Mouse (Mus musculus) CH12.LX (cell line): ENCODE data around the gene Dcaf15. TPM values are rescaled to one million over a fixed set of nuclear protein-coding genes. Genes with fewer than 3 reads are reported as not detected.
A peak's percentile ranks its signal among the peaks of the same experiment; 100 is the strongest.

ENCODE experiments used
- DNase-seq: peaks from one replicate; pipeline ENCODE4 v3.0.0-alpha.2; 2013; ENCODE audit errors: extremely low read depth
- H3K27ac ChIP-seq: 2 replicates; pipeline ENCODE4 v1.5.1; 2012; ENCODE audit warnings: low read depth, mild to moderate bottlenecking, control low read depth, moderate library complexity; ENCODE audit not compliant: insufficient read depth
- H3K27me3 ChIP-seq: replicated peaks from 2 replicates; pipeline ENCODE3; 2012; ENCODE audit warnings: inconsistent platforms
- H3K36me3 ChIP-seq, 2 experiments: replicated peaks in 1 of 2; 2 replicates each; pipeline versions ENCODE3 to v1.6.1; 2012; ENCODE audit warnings: inconsistent platforms in 1 of 2, low read length in 1 of 2, mild to moderate bottlenecking in 1 of 2, mixed read lengths in 1 of 2, moderate library complexity in 1 of 2; ENCODE audit not compliant: control insufficient read depth in 1 of 2, insufficient read depth in 1 of 2
- H3K4me1 ChIP-seq, 2 experiments: 2 replicates each; pipeline ENCODE4 v1.6.1; 2012; ENCODE audit warnings: inconsistent platforms in 1 of 2, moderate library complexity in 1 of 2; ENCODE audit not compliant: insufficient read depth in 2 of 2, control insufficient read depth in 1 of 2
- H3K4me2 ChIP-seq: 2 replicates; pipeline ENCODE4 v1.6.1; 2012; ENCODE audit warnings: low read depth, mild to moderate bottlenecking, control low read depth; ENCODE audit not compliant: poor library complexity, insufficient read depth, severe bottlenecking
- H3K4me3 ChIP-seq, 3 experiments: fragments of 150-350 bp in 1 of 3; sonication (generic) in 1 of 3; replicated peaks in 1 of 3; 2 replicates each; pipeline versions ENCODE3 to v1.5.1; 2011 to 2012; ENCODE audit warnings: low read depth in 2 of 3, low read length in 2 of 3, mild to moderate bottlenecking in 2 of 3, moderate library complexity in 2 of 3, control low read depth in 1 of 3, improper control_type of control experiment in 1 of 3, inconsistent platforms in 1 of 3, mixed read lengths in 1 of 3; ENCODE audit not compliant: poor library complexity in 1 of 3
- H3K79me2 ChIP-seq: replicated peaks from 2 replicates; pipeline ENCODE4 v1.6.1; 2012; ENCODE audit warnings: mild to moderate bottlenecking, moderate library complexity; ENCODE audit not compliant: control insufficient read depth, poor library complexity, insufficient read depth, severe bottlenecking; ENCODE audit errors: extremely low read depth
- H3K9ac ChIP-seq: 2 replicates; pipeline ENCODE4 v1.6.1; 2012; ENCODE audit warnings: low read depth, mild to moderate bottlenecking, control low read depth, moderate library complexity; ENCODE audit not compliant: insufficient read depth
- H3K9me3 ChIP-seq: replicated peaks from 2 replicates; pipeline ENCODE3; 2012; ENCODE audit warnings: low read length, inconsistent platforms, mixed read lengths
- CHD1 ChIP-seq: IDR thresholded peaks from 2 replicates; pipeline ENCODE4 v1.6.1; 2012; ENCODE audit warnings: low read depth, low read length, improper control_type of control experiment, inconsistent platforms
- CTCF ChIP-seq, 2 experiments: IDR thresholded peaks in 1 of 2; conservative IDR thresholded peaks in 1 of 2; 2 replicates each; pipeline ENCODE4 v1.5.1; 2011 to 2012; ENCODE audit warnings: low read depth in 2 of 2, low read length in 2 of 2, improper control_type of control experiment in 1 of 2, inconsistent platforms in 1 of 2, mild to moderate bottlenecking in 1 of 2, moderate library complexity in 1 of 2
- E2F4 ChIP-seq: IDR thresholded peaks from 2 replicates; pipeline ENCODE4 v1.6.1; 2011; ENCODE audit warnings: low read depth, low read length, improper control_type of control experiment; ENCODE audit not compliant: insufficient replicate concordance
- ETS1 ChIP-seq: conservative IDR thresholded peaks from 2 replicates; pipeline ENCODE4 v1.6.1; 2012; ENCODE audit warnings: low read depth, mild to moderate bottlenecking, inconsistent platforms, low read length, improper control_type of control experiment, moderate library complexity
- IRF4 ChIP-seq: IDR thresholded peaks from 2 replicates; pipeline ENCODE4 v1.6.1; 2014; ENCODE audit warnings: low read depth, mild to moderate bottlenecking, inconsistent platforms, low read length, improper control_type of control experiment
- MEF2A ChIP-seq: IDR thresholded peaks from 2 replicates; pipeline ENCODE4 v1.6.1; 2014; ENCODE audit warnings: low read depth, mild to moderate bottlenecking, inconsistent platforms, low read length, improper control_type of control experiment, borderline replicate concordance
- MXI1 ChIP-seq: IDR thresholded peaks from 2 replicates; pipeline ENCODE4 v1.6.1; 2011; ENCODE audit warnings: mild to moderate bottlenecking, low read depth, low read length, improper control_type of control experiment
- NRF1 ChIP-seq: IDR thresholded peaks from 2 replicates; pipeline ENCODE4 v1.6.1; 2014; ENCODE audit warnings: low read depth, mild to moderate bottlenecking, inconsistent platforms, low read length, improper control_type of control experiment, moderate library complexity
- POLR2A ChIP-seq: IDR thresholded peaks from 2 replicates; pipeline ENCODE4 v1.6.1; 2011; ENCODE audit warnings: low read depth, mild to moderate bottlenecking, improper control_type of control experiment, low read length
- RAD21 ChIP-seq: IDR thresholded peaks from 2 replicates; pipeline ENCODE4 v1.6.1; 2011; ENCODE audit warnings: low read depth, mild to moderate bottlenecking, low read length, improper control_type of control experiment, moderate library complexity
- SIN3A ChIP-seq: IDR thresholded peaks from 2 replicates; pipeline ENCODE4 v1.6.1; 2012; ENCODE audit warnings: low read length, improper control_type of control experiment, inconsistent platforms
- TCF12 ChIP-seq: IDR thresholded peaks from 2 replicates; pipeline ENCODE4 v1.6.1; 2014; ENCODE audit warnings: low read depth, mild to moderate bottlenecking, inconsistent platforms, low read length, improper control_type of control experiment
- USF1 ChIP-seq: IDR thresholded peaks from 2 replicates; pipeline ENCODE4 v1.6.1; 2014; ENCODE audit warnings: low read depth, mild to moderate bottlenecking, inconsistent platforms, low read length, improper control_type of control experiment
- ZKSCAN1 ChIP-seq: IDR thresholded peaks from 2 replicates; pipeline ENCODE4 v1.6.1; 2012; ENCODE audit warnings: low read depth, inconsistent platforms, low read length, improper control_type of control experiment, borderline replicate concordance
- ZMIZ1 ChIP-seq: IDR thresholded peaks from 2 replicates; pipeline ENCODE4 v1.6.1; 2012; ENCODE audit warnings: low read depth, mild to moderate bottlenecking, inconsistent platforms, low read length, improper control_type of control experiment
- ZNF384 ChIP-seq: IDR thresholded peaks from 2 replicates; pipeline ENCODE4 v1.6.1; 2012; ENCODE audit warnings: low read depth, low read length, improper control_type of control experiment, inconsistent platforms
- dilution Hi-C: fragments of 300-500 bp; cut with MboI; formaldehyde crosslinking; loops from 2 replicates; pipeline ENCODE4 v1.14.3; 2020; ENCODE audit warnings: low sequenced_read_pairs; ENCODE audit not compliant: extremely low pct_unique_long_range_greater_than_20kb, extremely low pct_ligation_motif_present
- in situ Hi-C: fragments of 300-500 bp; cut with MboI; formaldehyde crosslinking; loops from 3 replicates; pipeline ENCODE4 v1.14.3; 2019; ENCODE audit warnings: low sequenced_read_pairs, low pct_ligation_motif_present, low pct_unique_long_range_greater_than_20kb, mixed read lengths
- polyA plus RNA-seq: library from polyadenylated mRNA; unstranded; fragments of >175 nt; gene quantifications from 2 replicates; pipeline ENCODE4 v1.2.1, GENCODE M21; 2012; ENCODE audit warnings: low read depth; ENCODE audit not compliant: insufficient read length
- total RNA-seq, 2 experiments: library from RNA; depleted of rRNA; stranded (reverse); fragments of 300-350 nt in 1 of 2; fragments of >200 nt in 1 of 2; gene quantifications; 2 replicates each; pipeline ENCODE4 v1.2.3; 2012 to 2014

Gene Dcaf15
- total and polyA plus RNA-seq, 3 experiments: 39.3 to 50.7 (median 47.9) TPM

- H3K9me3 ChIP-seq: no peaks in the 10 kb centered on the region
- peaks cover 25 to 54% of the 10 kb centered on the region in 2 experiments for H3K4me1 ChIP-seq
- in situ Hi-C loops (no loop called here), dilution Hi-C loops (no loop called here)
- H3K4me3 ChIP-seq: peak overlapping the region; percentile 68 to 71 (median 70)
- H3K4me2 ChIP-seq: peak overlapping the region; percentile 37; the same call in 1 of the 2 replicates
- peak overlapping the region; percentile 47 for H3K27ac ChIP-seq
- no peaks in the 10 kb centered on the region for H3K27me3 ChIP-seq
- H3K36me3 ChIP-seq: peaks cover 0 to 3% of the 10 kb centered on the region in 2 experiments
- peak overlapping the region; percentile 93 for H3K9ac ChIP-seq
- peak; percentile 20; the same call in 1 of the 2 replicates for TF ChIP-seq SIN3A
- peak; percentile 45; the same call in 1 of the 2 replicates for TF ChIP-seq ZNF384
- TF ChIP-seq CTCF (conservative IDR thresholded peaks at IDR 0.05 in 1 of 2, IDR thresholded peaks at IDR 0.05 in 1 of 2; ENCODE audit: low read depth in 2 of 2, low read length in 2 of 2): no peak
- TF ChIP-seq ZMIZ1: no peak
- TF ChIP-seq MEF2A: no peak
- no peak for TF ChIP-seq E2F4
- TF ChIP-seq NRF1: no peak
- TF ChIP-seq CHD1: 0 out of 2 replicates have a peak, but pooled peaks have one; percentile 65
- TF ChIP-seq MXI1: no peak
- TF ChIP-seq ZKSCAN1: no peak
- TF ChIP-seq POLR2A: no peak
- TF ChIP-seq IRF4: no peak
- no peak for TF ChIP-seq TCF12
- no peak for TF ChIP-seq ETS1
- TF ChIP-seq, all 38 proteins: peak for 3
- no peak for DNase-seq
- peaks cover 10% of the 10 kb centered on the region; the same call in 1 of the 2 replicates for H3K79me2 ChIP-seq
Observed at GRCm38 (mm10) chr8:84065457-84066072, 39.0 kb downstream of the Dcaf15 start.

- peak within 1 kb of the TSS; percentile 37; the same call in 1 of the 2 replicates for H3K4me2 ChIP-seq
- no peak for DNase-seq
- peaks cover 20 to 49% of the 10 kb centered on the region in 2 experiments for H3K4me1 ChIP-seq
- H3K9ac ChIP-seq: peak within 1 kb of the TSS; percentile 93
- no peaks in the 10 kb centered on the region for H3K27me3 ChIP-seq
- no peaks in the 10 kb centered on the region for H3K36me3 ChIP-seq
- peak within 1 kb of the TSS; percentile 47 for H3K27ac ChIP-seq
- TF ChIP-seq RAD21: no peak
- no peak for TF ChIP-seq CTCF (conservative IDR thresholded peaks at IDR 0.05 in 1 of 2, IDR thresholded peaks at IDR 0.05 in 1 of 2; ENCODE audit: low read depth in 2 of 2, low read length in 2 of 2)
- TF ChIP-seq TCF12: no peak
- no peak for TF ChIP-seq ZNF384
- TF ChIP-seq USF1: no peak
- TF ChIP-seq NRF1: no peak
- dilution Hi-C loops: no loop called here
- H3K79me2 ChIP-seq: peaks cover 8% of the 10 kb centered on the region; the same call in 1 of the 2 replicates
- in situ Hi-C loops: no loop called here
- no peaks in the 10 kb centered on the region for H3K9me3 ChIP-seq
- H3K4me3 ChIP-seq: peak within 1 kb of the TSS; percentile 68 to 71 (median 70)
Observed at GRCm38 (mm10) chr8:84065037-84065436, 39.5 kb downstream of the Dcaf15 start, which contains the start of gene Gm10643. Gene Gm10643, minus strand, starts transcription at chr8:84065137.
